Mouse (Mus musculus): ENCODE data around the gene Fryl.

Fryl gene

DNA sequence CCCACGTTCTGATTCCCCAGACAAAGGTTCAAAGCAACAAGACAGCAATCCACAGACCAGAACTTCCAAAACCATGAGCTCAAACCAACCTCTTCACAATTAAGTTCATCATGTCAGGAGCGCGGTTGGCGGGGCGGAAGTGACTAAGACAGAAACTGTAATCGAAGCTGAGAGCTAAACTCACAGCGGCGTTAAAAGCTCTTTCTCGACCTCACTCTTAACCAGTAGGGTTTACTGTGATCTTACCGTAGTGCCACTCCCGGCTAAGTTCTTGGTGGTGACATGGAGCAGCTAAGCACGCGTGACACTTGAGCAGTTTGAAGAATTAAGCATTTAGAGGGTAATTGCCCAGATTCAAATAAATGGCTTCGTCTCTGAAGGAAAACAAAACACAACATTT, 61.7 kb downstream of the Fryl start:
- no peak for DNase-seq (ENCODE audit: low read depth, low spot score)

- no peak for DNase-seq (ENCODE audit: low read depth, low spot score)
Measured at GRCm38 (mm10) chr5:73194083-73194570, 62.3 kb downstream of the Fryl start.

DNA sequence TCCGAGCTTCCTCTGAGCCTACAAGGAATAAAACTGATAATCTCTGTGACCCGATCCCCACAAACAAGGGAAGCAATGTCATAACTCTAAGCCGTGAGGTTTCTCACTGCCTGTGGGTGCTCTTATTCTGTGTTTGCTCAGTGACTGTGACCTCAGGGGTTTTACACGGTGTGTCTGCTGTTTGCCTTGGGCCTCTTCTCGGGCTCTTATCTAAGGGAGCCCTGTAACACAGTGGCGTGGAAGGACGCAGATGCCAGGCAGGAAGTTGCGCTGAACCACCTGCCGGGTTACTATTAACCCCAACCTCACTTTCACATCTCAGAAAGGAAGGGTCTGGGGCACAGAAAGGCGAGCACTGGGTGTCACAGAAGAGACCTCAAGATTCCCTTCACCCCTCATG, 62.8 kb downstream of the Fryl start:
- DNase-seq (ENCODE audit: low read depth, low spot score): no peak

DNA sequence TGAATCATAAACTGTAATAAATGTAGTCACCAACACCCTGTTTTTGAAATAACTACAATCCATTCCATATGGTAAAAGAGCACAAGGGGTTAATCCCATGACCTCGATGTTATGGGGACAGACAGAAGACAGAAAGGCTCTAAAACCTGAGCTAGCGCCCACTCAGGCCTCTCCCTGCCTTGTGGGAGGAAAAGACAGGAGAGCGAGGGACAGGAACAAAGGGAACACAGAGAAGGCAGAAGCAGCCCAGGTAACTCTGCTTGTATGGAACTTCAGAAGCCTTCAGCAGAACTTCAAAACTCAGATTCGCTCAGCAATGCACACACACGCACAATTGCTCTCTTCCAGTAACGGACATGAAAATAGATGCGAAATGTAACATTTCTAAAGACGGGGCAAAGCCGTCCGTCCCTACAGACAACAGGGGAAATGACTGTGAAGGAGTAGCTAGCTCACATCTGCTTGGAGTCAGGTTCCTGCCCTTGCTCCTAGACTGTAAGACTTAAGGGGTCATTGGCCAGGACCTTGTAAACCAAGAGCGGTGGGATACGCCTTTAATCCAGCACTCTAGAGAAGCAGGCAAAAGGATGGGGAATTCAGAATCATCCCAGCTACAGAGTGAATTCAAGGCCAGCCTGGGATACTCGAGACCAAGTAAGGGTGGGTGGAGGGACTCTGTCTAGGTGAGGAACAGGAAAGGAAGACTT, 63.4 kb downstream of the Fryl start:
- no peak for DNase-seq (ENCODE audit: low read depth, low spot score)

DNA sequence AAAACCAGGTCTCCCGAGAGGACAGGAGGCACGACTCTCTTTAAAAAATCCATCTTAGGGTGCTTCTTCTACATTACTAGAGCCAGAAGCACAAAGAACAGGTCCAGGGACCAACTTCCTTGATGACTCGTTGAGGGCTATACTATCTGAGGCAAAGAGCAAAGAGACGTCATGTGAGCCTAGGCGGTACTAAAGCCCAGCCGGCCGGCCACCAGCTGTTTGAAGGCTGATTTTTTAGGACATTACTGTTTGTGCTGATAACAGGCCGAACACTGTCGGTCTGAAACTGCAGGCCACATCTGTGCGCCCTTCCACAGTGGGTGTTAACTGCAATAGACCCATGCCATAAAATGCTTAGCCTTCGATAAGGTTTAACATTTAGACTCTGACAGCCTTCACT, 64.7 kb downstream of the Fryl start:
- DNase-seq (ENCODE audit: low read depth, low spot score): no peak

- DNase-seq (ENCODE audit: low read depth, low spot score): no peak
Measured at GRCm38 (mm10) chr5:73190164-73190563, 66.3 kb downstream of the Fryl start.

GRCm38 (mm10) chr5:73189443-73190160, 66.8 kb downstream of the Fryl start:
- no peak for DNase-seq (ENCODE audit: low read depth, low spot score)

DNA sequence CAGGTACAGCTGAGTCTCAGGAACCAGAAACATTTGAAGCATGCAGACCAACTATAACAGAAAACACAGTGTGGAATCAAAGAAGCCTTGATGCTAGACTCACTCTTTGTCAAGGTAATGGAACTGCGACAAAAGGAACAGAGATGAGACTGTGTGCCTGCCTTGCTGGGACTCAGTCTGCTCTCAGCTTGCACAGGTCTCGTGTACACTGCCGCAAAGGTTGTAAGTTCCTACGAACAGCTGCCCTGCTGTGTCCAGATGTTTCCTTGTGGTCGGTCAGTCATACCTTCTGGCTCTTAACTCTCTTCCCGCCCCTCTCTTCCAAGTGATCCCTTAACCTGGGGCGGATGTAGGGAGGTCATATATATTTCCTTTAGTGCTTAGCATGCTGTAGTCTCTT, 67.8 kb downstream of the Fryl start:
- no peak for DNase-seq (ENCODE audit: low read depth, low spot score)

- DNase-seq (ENCODE audit: low read depth, low spot score): no peak
Measured at GRCm38 (mm10) chr5:73188164-73188563, 68.3 kb downstream of the Fryl start.

- no peak for DNase-seq (ENCODE audit: low read depth, low spot score)
Measured at GRCm38 (mm10) chr5:73186912-73187311, 69.5 kb downstream of the Fryl start.

DNA sequence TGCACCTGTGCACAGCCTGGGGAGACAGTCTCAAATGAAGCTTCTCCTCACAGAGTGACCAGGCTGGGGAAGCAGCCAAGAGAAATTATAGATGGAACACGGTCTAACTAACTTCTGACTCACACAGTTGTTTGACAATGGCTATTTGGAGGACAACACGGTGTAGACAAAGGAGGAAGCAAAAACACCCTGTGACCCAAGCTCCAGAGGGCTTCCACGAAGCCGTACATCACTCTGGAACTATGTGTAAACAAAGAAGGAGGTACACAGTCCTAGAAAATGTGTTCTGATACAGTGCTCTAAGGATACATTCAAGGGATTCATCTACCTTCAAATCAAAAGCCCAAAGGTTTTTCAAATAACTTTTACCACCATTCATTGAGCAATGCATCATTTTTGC, 71.0 kb downstream of the Fryl start:
- no peak for DNase-seq (ENCODE audit: low read depth, low spot score)

- DNase-seq (ENCODE audit: low read depth, low spot score): no peak
Measured at GRCm38 (mm10) chr5:73182701-73183447, 73.5 kb downstream of the Fryl start.

- peak; percentile 40 for DNase-seq (ENCODE audit: low read depth, low spot score)
Measured at GRCm38 (mm10) chr5:73182191-73182590, 74.2 kb downstream of the Fryl start.

DNA sequence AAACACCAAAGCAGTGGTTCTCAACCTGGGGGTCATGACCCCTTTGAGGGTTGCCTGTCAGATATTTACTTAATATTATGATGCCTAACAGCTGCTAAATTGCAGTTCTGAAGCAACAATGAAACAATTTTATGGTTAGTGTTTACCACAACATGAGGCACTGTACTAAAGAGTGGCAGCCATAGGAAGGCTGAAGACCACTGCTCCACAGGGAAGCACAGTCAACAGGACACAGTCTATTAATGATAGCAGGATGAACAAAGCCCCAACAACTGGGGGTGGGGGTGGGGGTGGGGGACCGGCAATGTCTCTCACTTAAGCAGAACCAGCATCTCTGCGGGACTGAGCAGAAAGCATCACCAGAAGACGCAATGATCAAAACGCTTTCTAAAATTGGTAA, 80.1 kb downstream of the Fryl start:
- DNase-seq (ENCODE audit: low read depth, low spot score): no peak

DNA sequence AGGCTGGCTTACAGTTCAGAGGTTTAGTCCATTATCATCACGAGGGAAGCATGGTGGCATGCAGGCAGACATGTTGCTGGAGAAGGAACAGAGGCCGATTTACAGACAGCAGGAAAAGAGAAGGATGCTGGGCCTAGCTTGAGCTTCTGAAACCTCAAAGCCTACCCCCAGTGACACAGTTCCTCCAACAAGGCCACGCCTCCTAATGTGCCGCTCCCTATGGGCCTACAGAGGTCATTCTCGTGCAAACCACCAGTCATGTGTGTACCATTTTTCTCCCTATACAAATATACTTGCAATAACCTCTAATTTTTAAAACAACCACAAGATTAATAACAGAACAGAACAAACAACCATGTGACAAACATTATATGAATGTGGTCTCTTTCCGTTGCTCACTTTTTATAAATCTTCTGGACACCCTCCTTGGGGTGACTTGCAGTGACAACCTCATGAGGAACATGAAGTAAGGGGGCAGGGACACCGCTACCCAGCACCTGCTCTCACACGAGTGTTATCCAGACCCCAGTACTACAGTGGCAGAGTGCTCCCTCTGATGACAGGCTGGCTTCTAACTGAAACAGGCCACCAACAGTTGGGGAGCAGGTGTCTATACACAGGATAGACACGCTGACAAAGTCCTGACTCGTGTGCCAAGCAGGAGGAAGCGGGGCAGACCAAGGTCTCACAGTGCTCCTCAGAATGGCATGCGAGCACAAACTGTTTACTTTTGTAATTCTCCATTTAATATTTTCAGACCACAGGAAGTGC, 80.9 kb downstream of the Fryl start:
- DNase-seq (ENCODE audit: low read depth, low spot score): no peak

DNA sequence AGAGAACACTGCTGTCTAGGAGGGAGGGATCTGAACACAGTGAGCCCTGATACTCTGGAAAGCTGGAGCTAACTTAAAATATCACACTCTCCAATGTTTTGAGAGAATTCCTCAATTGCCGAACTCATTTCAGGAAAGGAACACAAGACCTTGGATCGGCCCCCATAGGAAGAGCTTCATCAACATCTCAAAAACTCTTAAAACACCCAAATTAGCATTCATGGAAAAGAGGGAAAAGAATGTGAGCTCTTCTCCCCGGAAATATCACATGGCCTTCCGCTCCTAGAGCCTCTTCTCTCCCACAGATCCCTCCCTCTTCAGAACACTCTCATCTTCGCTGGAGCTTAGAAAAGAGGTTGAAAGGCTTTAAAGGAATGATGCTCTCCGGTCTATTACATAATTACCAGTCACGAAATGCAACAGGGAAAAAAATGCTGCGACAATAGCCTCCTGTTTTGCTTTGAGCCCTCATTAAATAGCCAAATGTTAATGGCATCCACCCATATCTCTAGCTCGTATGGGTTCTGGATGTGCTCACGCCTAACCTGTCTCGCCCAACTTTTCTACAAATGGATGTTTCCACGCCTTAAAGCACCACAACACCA, 84.4 kb downstream of the Fryl start:
- DNase-seq (ENCODE audit: low read depth, low spot score): peak; percentile 42

GRCm38 (mm10) chr5:73171203-73171602, 85.2 kb downstream of the Fryl start:
- DNase-seq (ENCODE audit: low read depth, low spot score): no peak

DNA sequence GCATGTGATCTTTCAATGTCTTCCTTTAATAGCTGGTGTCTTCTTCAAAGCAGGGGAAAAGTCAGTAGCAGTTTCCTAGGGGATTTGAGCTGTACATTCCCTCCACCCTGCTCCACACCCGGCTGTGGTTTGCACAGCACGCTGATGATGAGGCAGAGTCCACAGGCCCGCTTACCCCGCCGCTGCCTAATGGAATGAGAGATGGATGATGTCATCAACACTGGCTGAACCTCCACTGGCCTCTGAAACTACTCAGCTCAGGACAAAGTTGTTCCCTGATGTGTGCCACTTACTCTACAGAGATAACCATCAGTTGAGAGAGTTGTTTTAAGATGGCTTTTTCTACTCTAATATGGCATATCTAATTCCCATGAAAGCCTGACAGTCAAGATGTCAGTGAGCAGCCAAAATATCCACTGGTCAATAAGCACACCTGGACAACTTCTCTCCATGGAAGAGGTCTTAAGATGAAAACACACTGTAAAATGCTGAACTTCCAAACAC, 87.6 kb downstream of the Fryl start:
- DNase-seq (ENCODE audit: low read depth, low spot score): peak; percentile 51

DNA sequence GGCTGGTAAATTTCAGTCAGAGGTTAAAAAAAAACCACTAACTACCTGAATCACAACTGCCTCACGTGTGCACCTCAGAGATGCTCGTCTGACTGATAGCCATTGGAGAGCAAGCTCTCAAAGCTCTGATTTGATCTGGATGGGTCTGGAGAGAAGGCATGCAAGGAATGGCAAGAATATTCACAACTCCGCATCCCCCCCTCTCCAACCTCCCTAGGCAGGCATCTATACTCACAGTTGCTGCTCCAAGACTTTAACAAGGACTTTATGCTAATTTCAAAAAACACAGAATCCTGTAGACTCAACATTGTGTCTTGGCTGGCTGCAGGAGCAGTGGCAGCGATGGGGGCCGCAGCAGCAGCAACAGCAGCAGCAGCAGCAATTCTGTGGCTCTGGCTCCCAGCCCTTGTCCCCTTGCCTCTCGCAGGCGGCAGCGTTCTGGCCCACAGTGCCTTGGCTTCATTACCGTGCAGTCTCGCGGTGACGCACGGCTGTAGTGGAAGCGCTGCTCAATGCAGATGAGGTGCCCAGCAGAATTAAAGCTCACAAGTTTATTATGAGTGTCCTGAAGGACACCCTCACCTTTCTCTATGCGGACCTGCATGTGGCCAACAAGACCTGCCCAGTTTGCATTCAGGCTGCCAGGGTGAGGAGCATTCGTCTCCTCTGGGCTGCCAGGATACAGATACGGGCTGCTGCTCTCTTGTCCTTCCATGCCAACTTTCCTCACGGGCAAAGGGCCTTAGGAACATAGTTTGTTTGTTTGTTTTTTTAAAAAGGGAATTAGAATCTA, 88.2 kb downstream of the Fryl start:
- peak; percentile 73 for DNase-seq (ENCODE audit: low read depth, low spot score)

DNA sequence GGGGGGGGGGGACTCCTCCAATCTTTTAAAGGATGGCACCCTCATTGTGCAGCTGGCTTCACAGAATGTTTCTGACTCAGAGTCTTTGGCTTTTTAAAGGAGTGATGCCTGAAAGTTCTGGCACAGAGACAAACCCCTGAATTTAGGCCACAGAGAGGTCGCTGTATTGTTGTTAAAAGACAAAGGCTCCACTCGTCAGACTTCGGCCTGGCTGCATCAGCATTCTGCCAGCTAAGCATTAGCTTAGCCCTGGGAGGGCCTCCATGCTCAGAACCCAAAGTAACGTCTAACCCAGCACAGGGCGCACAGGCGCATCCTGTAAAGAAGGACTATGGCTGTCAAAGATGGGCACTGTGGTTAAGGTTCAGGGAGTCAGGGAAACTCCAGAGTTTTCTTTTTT, 92.4 kb downstream of the Fryl start:
- peak; percentile 52 for DNase-seq (ENCODE audit: low read depth, low spot score)
